In the genomic region with DNA sequence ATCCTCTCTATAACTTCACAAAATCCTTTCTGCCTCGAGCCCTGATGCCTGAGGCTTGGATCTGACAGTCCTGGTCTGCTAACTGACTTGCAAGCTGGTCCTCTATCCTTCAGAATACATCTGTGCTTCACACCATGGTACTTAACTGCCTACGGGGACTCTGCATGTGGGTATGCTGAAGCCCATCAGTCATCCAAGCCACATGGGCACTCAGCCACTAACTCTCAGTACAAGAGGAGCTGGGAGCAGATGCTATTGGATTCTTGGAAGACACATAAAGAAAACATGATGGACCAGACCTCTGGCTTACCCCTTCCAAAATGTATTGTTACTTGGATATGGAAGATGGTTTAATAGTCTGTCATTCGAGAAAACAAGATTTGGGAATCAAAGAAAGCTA, we compare ENCODE assay signal across 17 mouse cellular contexts.
A peak's percentile ranks its signal among the peaks of the same experiment; 100 is the strongest.
DNase-seq lines count a peak whose midpoint lies in the region; ATAC-seq and TF ChIP-seq lines count a peak whose summit lies in the region.
"Had no signal": no experiment of that assay in that cellular context is flagged by ENCODE, and none has a peak within 500 bp of the region (broad histone marks: within the 10 kb centered on the region; RNA-seq: fewer than 3 reads in every experiment).

No protein-coding gene starts in this region.

- no peaks in the 10 kb centered on the region for H3K27me3 ChIP-seq in hindbrain, embryonic 16.5 days (replicated peaks; ENCODE audit: control insufficient read depth, insufficient read depth, low read length)
- no peaks in the 10 kb centered on the region for H3K27me3 ChIP-seq in hindbrain, embryonic 13.5 days
- no peaks in the 10 kb centered on the region for H3K27me3 ChIP-seq in forebrain, embryonic 13.5 days
- H3K27me3 ChIP-seq: embryonic facial prominence, embryonic 12.5 days had no signal

- peak; percentile 47 for DNase-seq in left cerebral cortex, postnatal 4 days
- DNase-seq in left cerebral cortex, adult 2 months (ENCODE audit: extremely low spot score in 1 of 2, low spot score in 2 of 2), result no peak
- peak; percentile 13 for DNase-seq in brain, embryonic 14.5 days (ENCODE audit: low read depth)
- DNase-seq: adrenal gland, adult 2 months; adrenal gland, postnatal 10 days; adrenal gland, postnatal 25 days; cerebellum, adult 11 months; cerebellum, adult 8-10 months; cerebellum, adult 9-11 months; cerebellum, postnatal 25 days had no signal

- no peaks in the 10 kb centered on the region for H3K36me3 ChIP-seq in hindbrain, embryonic 16.5 days (ENCODE audit: control insufficient read depth, insufficient read depth, low read length)
- no peaks in the 10 kb centered on the region for H3K36me3 ChIP-seq in hindbrain, embryonic 13.5 days
- no peaks in the 10 kb centered on the region for H3K36me3 ChIP-seq in forebrain, embryonic 13.5 days (ENCODE audit: poor library complexity, severe bottlenecking)
- H3K36me3 ChIP-seq: embryonic facial prominence, embryonic 10.5 days; embryonic facial prominence, embryonic 12.5 days had no signal

- H3K4me3 ChIP-seq in hindbrain, embryonic 16.5 days (ENCODE audit: low read length), result no peak overlapping the region
- no peak overlapping the region for H3K4me3 ChIP-seq in hindbrain, embryonic 13.5 days
- H3K4me3 ChIP-seq in left cerebral cortex, adult 2 months, result no peak overlapping the region
- no peak overlapping the region for H3K4me3 ChIP-seq in forebrain, embryonic 13.5 days
- H3K4me3 ChIP-seq: embryonic facial prominence, embryonic 10.5 days; embryonic facial prominence, embryonic 12.5 days had no signal

- H3K4me1 ChIP-seq in hindbrain, embryonic 16.5 days (ENCODE audit: control insufficient read depth, insufficient read depth, low read depth, low read length), result no peaks in the 10 kb centered on the region; the same call in 1 of the 2 replicates
- peaks cover 5% of the 10 kb centered on the region for H3K4me1 ChIP-seq in hindbrain, embryonic 13.5 days (replicated peaks)
- H3K4me1 ChIP-seq in forebrain, embryonic 13.5 days, result peaks cover 14% of the 10 kb centered on the region
- H3K4me1 ChIP-seq: embryonic facial prominence, embryonic 12.5 days had no signal

- H3K4me2 ChIP-seq in hindbrain, embryonic 16.5 days (ENCODE audit: low read length), result no peak overlapping the region
- H3K4me2 ChIP-seq in hindbrain, embryonic 13.5 days, result no peak overlapping the region
- no peak overlapping the region for H3K4me2 ChIP-seq in forebrain, embryonic 13.5 days
- H3K4me2 ChIP-seq: embryonic facial prominence, embryonic 12.5 days had no signal

- no peak for TF ChIP-seq CTCF in left cerebral cortex, adult 2 months (IDR thresholded peaks at IDR 0.05)
- no peak for TF ChIP-seq CTCF in brain, embryonic 14.5 days (IDR thresholded peaks at IDR 0.05; ENCODE audit: borderline replicate concordance, extremely low read depth, insufficient read depth, insufficient read length)

- intact Hi-C loops in left cerebral cortex, postnatal 4 days (cut with DNase I), result no loop called here
- intact Hi-C loops in left cerebral cortex, adult 2 months (cut with DNase I), result loop anchor here (5.0 kb wide), 1 partner anchor 67 kb away; no protein-coding TSS in a partner anchor

- H3K9ac ChIP-seq in hindbrain, embryonic 16.5 days (ENCODE audit: low read depth, low read length), result no peak overlapping the region
- H3K9ac ChIP-seq in hindbrain, embryonic 13.5 days, result no peak overlapping the region
- H3K9ac ChIP-seq in forebrain, embryonic 13.5 days, result no peak overlapping the region
- H3K9ac ChIP-seq: embryonic facial prominence, embryonic 12.5 days had no signal

- 65% methylated on average over 3 of the region's 3 CpGs for WGBS in hindbrain, embryonic 16.5 days
- WGBS in hindbrain, embryonic 13.5 days, result 68% methylated on average over 3 of the region's 3 CpGs
- 74% methylated on average over 3 of the region's 3 CpGs for WGBS in forebrain, embryonic 13.5 days

- H3K27ac ChIP-seq in hindbrain, embryonic 16.5 days (ENCODE audit: low read depth, low read length), result no peak overlapping the region
- H3K27ac ChIP-seq in hindbrain, embryonic 13.5 days, result no peak overlapping the region
- no peak overlapping the region for H3K27ac ChIP-seq in left cerebral cortex, adult 2 months
- no peak overlapping the region for H3K27ac ChIP-seq in forebrain, embryonic 13.5 days
- H3K27ac ChIP-seq: embryonic facial prominence, embryonic 10.5 days; embryonic facial prominence, embryonic 12.5 days had no signal

- peak; percentile 54; the same call in 1 of the 2 replicates for ATAC-seq in hindbrain, embryonic 16.5 days
- ATAC-seq in hindbrain, embryonic 13.5 days (ENCODE audit: low FRiP score), result no peak
- no peak for ATAC-seq in forebrain, embryonic 13.5 days
- ATAC-seq: forebrain, embryonic 14.5 days; forebrain, embryonic 16.5 days had no signal

- TF ChIP-seq POLR2A in brain, embryonic 14.5 days (IDR thresholded peaks at IDR 0.05; ENCODE audit: borderline replicate concordance, extremely low read depth, insufficient read depth, insufficient read length, poor library complexity, severe bottlenecking), result no peak

- no peaks in the 10 kb centered on the region for H3K9me3 ChIP-seq in hindbrain, embryonic 16.5 days (ENCODE audit: control insufficient read depth, low read length)
- no peaks in the 10 kb centered on the region for H3K9me3 ChIP-seq in hindbrain, embryonic 13.5 days
- H3K9me3 ChIP-seq in forebrain, embryonic 13.5 days (replicated peaks), result no peaks in the 10 kb centered on the region
- H3K9me3 ChIP-seq: embryonic facial prominence, embryonic 10.5 days; embryonic facial prominence, embryonic 12.5 days had no signal

Comparison
In these comparisons a context has a peak if more than half of its experiments do, and no peak if none do; other contexts are left out.
1. DNase-seq: peak in left cerebral cortex, postnatal 4 days (single experiment) and brain, embryonic 14.5 days (single experiment); none in left cerebral cortex, adult 2 months (0 of 2).